Mouse (Mus musculus): ENCODE results near the gene Sfxn1.

Gene Sfxn1

GRCm38 (mm10) chr13:54137756-54138410, 66.2 kb downstream of the Sfxn1 start:
- DNase-seq (ENCODE audit: low spot score): no peak

- DNase-seq (ENCODE audit: low spot score): no peak
These were observed 72.1 kb downstream of the Sfxn1 start for GRCm38 (mm10) chr13:54143788-54144187.

GRCm38 (mm10) chr13:54144624-54145023, 73.0 kb downstream of the Sfxn1 start:
- no peak for DNase-seq (ENCODE audit: low spot score)

GRCm38 (mm10) chr13:54147328-54147727, 75.7 kb downstream of the Sfxn1 start:
- no peak for DNase-seq (ENCODE audit: low spot score)

- DNase-seq (ENCODE audit: low spot score): no peak
These were observed 80.8 kb downstream of the Sfxn1 start for GRCm38 (mm10) chr13:54152421-54152820.

GRCm38 (mm10) chr13:54152911-54153310, 81.2 kb downstream of the Sfxn1 start:
- no peak for DNase-seq (ENCODE audit: low spot score)

- DNase-seq (ENCODE audit: low spot score): no peak
These were observed 82.1 kb downstream of the Sfxn1 start for GRCm38 (mm10) chr13:54153672-54154218.

- DNase-seq (ENCODE audit: low spot score): no peak
These were observed 84.2 kb downstream of the Sfxn1 start for GRCm38 (mm10) chr13:54155822-54156221.

Measured in urinary bladder, postnatal 14 days (tissue).